Mouse (Mus musculus): ENCODE results near the gene Cat. TPM values are rescaled to one million over a fixed set of nuclear protein-coding genes. Genes with fewer than 3 reads are reported as not detected.

Cat gene
- 213 and 563 TPM in 2 replicates for polyA plus RNA-seq (2012; rRNA removed; ENCODE audit: low replicate concordance)

DNA sequence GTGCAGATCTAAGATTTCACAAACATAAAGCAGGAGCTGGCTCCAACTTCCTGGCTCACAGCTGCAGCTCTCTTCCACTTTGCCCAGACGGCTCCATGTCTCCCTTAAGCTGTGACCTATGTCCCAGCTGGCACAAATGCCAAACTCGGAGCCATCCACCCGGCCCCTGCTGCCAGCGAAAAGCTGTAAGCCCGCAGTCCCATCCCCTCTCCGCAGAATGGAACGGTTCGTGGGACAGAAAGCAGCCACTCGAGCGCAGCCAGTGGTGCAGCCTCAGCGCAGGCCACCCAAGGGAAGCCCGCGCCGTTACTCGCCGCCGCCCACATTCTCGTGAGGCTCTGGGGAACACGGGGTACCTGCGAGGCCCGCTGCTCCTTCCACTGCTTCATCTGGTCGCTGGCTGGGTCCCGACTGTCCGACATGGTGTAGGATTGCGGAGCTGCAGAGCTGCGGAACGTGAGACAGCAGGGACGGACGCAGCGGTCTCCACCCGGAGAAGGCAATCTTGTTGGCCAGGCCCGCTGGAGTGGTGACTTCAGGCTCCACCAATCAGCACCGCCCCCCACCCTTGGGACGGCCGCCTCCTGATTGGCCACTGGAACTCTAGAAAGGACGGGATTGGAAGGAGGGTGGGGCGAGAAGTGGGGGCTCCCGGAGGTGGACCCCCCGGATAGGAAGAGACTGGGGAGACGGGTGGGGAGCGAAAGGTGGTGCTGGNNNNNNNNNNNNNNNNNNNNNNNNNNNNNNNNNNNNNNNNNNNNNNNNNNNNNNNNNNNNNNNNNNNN is at the start of gene Cat:
Gene Cat, minus strand, starts transcription at position 544 of the 785 bp plus-strand sequence.

GRCm38 (mm10) chr2:103411348-103411747 is 73.6 kb downstream of the Cat start, which contains the start of gene Elf5:
Elf5 (plus strand) TSS chr2:103411688.

Other genes starting within 250 kb of the Cat start
- gene Ehf, start 181.9 kb downstream of the Cat start, polyA plus RNA-seq (2012; rRNA removed; ENCODE audit: low replicate concordance): 0.20 and 23.1 TPM in 2 replicates
- 1.7 TPM in 1 of 2 replicates, not detected in the other for gene Elf5, start 73.5 kb downstream of the Cat start, polyA plus RNA-seq (2012; rRNA removed; ENCODE audit: low replicate concordance)
- 1.8 and 6.6 TPM in 2 replicates for gene Abtb2, start 81.2 kb upstream of the Cat start, polyA plus RNA-seq (2012; rRNA removed; ENCODE audit: low replicate concordance)

All from subcutaneous adipose tissue, adult 2 months (tissue).